Mouse (Mus musculus) layer of hippocampus, adult 9-11 months (tissue): ENCODE measurements at regions not wholly inside any gene's neighbourhood (a gene's known extent, or its start where the extent isn't known, plus 50 kb on each side); places are given as distances from the start of the nearest gene placed in this dataset.

Experiments used
- DNase-seq: peaks from one replicate; pipeline ENCODE4 v3.0.0; 2022

- no peak for DNase-seq
These were observed 318.1 kb downstream of the Sox4 start for GRCm38 (mm10) chr13:28635230-28635950.

- DNase-seq: no peak
These were observed 319.9 kb downstream of the Sox4 start for GRCm38 (mm10) chr13:28633541-28634041.

- DNase-seq: no peak
These were observed 323.8 kb downstream of the Sox4 start for GRCm38 (mm10) chr13:28629431-28630331.

GRCm38 (mm10) chr13:28628751-28629150 lies 324.8 kb downstream of the Sox4 start:
- DNase-seq: no peak

GRCm38 (mm10) chr13:28618961-28619360 lies 334.6 kb downstream of the Sox4 start:
- no peak for DNase-seq

GRCm38 (mm10) chr13:28617503-28617902 lies 336.0 kb downstream of the Sox4 start:
- peak; percentile 82 for DNase-seq

GRCm38 (mm10) chr13:28616645-28617381 lies 336.7 kb downstream of the Sox4 start:
- peak; percentile 52 for DNase-seq

GRCm38 (mm10) chr13:28607551-28608114 lies 345.9 kb downstream of the Sox4 start:
- no peak for DNase-seq

- no peak for DNase-seq
These were observed 346.9 kb downstream of the Sox4 start for GRCm38 (mm10) chr13:28606651-28607050.

GRCm38 (mm10) chr13:28605833-28606232 lies 347.7 kb downstream of the Sox4 start:
- DNase-seq: no peak

GRCm38 (mm10) chr13:28604016-28604415 lies 346.7 kb downstream of the Gm11361 start:
- DNase-seq: no peak

GRCm38 (mm10) chr13:28600792-28601191 lies 343.5 kb downstream of the Gm11361 start:
- no peak for DNase-seq

- no peak for DNase-seq
These were observed 339.0 kb downstream of the Gm11361 start for GRCm38 (mm10) chr13:28596367-28596766.

GRCm38 (mm10) chr13:28592176-28592575 lies 334.8 kb downstream of the Gm11361 start:
- no peak for DNase-seq

- DNase-seq: no peak
These were observed 330.6 kb downstream of the Gm11361 start for GRCm38 (mm10) chr13:28587977-28588376.

GRCm38 (mm10) chr13:28586693-28587092 lies 329.4 kb downstream of the Gm11361 start:
- no peak for DNase-seq

GRCm38 (mm10) chr13:28586140-28586539 lies 328.8 kb downstream of the Gm11361 start:
- no peak for DNase-seq

GRCm38 (mm10) chr13:28583617-28584016 lies 326.3 kb downstream of the Gm11361 start:
- no peak for DNase-seq

GRCm38 (mm10) chr13:28575202-28575851 lies 318.0 kb downstream of the Gm11361 start:
- no peak for DNase-seq

GRCm38 (mm10) chr13:28573364-28573763 lies 316.0 kb downstream of the Gm11361 start:
- no peak for DNase-seq

- DNase-seq: no peak
These were observed 315.1 kb downstream of the Gm11361 start for GRCm38 (mm10) chr13:28572448-28572847.

- no peak for DNase-seq
These were observed 314.4 kb downstream of the Gm11361 start for GRCm38 (mm10) chr13:28571716-28572115.
